Mouse (Mus musculus): ENCODE results near the gene Col15a1. TPM values are rescaled to one million over a fixed set of nuclear protein-coding genes. Genes with fewer than 3 reads are reported as not detected.
A peak's percentile ranks its signal among the peaks of the same experiment; 100 is the strongest.

Gene Col15a1
- polyA plus RNA-seq, 1 experiment from 2014 or later: 22.1 TPM

DNA sequence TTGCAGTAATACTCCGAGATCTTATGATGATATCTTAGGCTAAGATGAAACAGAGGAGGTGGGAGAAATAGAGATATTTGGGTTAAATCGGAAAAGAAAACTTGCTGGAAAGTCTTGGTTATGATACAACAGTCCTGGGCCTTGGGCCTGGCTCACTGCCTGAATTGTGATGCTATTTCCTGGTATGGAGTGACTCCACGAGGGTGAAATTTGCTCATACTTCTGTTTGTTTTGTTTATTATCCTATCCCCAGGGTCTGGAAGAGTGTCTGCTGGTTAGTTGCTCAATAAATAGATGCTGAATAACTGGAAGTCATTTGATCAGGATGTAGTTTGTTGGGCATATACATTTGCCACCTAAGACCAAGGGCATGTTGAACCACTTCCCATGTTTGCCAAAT, 119.8 kb downstream of the Col15a1 start:
- no peak overlapping the region for H3K9ac ChIP-seq
- no peak for ATAC-seq (ENCODE audit: insufficient number of reproducible peaks, low FRiP score, low TSS enrichment, low read depth)
- H3K27me3 ChIP-seq: no peaks in the 10 kb centered on the region
- no peaks in the 10 kb centered on the region for H3K9me3 ChIP-seq (replicated peaks)
- no peak overlapping the region for H3K4me3 ChIP-seq (replicated peaks)
- no peaks in the 10 kb centered on the region for H3K4me1 ChIP-seq
- 68% methylated on average over 3 of the region's 3 CpGs for WGBS
- no peak overlapping the region for H3K4me2 ChIP-seq (replicated peaks)
- H3K36me3 ChIP-seq: no peaks in the 10 kb centered on the region
- no peak overlapping the region for H3K27ac ChIP-seq (replicated peaks)

DNA sequence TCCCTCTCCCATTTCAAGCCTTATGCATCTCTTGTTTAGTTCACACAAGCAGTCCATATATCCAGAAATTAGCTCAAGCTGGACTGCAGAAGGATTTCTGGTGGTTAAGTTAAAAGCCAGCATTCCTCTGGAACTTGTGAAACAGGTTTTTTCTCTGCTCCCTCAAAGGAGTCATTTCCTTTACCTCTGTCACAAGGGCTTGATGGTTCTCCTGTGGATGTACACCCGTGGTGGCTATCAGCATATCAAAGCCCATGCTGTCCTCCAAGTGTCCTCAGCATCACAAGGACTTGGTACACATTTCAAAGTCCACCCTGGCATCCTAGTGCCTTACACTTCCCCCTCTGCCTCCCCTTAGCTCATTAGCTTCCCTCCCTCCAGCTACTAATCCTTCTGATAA, 121.3 kb downstream of the Col15a1 start:
- Histone ChIP-seq H3K27ac (replicated peaks) (no peak overlapping the region), H3K9ac (no peak overlapping the region), H3K4me2 (replicated peaks) (no peak overlapping the region), H3K36me3 (no peaks in the 10 kb centered on the region), H3K27me3 (no peaks in the 10 kb centered on the region), H3K4me3 (replicated peaks) (no peak overlapping the region), H3K4me1 (no peaks in the 10 kb centered on the region), H3K9me3 (replicated peaks) (no peaks in the 10 kb centered on the region)
- ATAC-seq (ENCODE audit: insufficient number of reproducible peaks, low FRiP score, low TSS enrichment, low read depth): no peak
- 3% methylated on average over 1 of the region's 1 CpGs for WGBS

DNA sequence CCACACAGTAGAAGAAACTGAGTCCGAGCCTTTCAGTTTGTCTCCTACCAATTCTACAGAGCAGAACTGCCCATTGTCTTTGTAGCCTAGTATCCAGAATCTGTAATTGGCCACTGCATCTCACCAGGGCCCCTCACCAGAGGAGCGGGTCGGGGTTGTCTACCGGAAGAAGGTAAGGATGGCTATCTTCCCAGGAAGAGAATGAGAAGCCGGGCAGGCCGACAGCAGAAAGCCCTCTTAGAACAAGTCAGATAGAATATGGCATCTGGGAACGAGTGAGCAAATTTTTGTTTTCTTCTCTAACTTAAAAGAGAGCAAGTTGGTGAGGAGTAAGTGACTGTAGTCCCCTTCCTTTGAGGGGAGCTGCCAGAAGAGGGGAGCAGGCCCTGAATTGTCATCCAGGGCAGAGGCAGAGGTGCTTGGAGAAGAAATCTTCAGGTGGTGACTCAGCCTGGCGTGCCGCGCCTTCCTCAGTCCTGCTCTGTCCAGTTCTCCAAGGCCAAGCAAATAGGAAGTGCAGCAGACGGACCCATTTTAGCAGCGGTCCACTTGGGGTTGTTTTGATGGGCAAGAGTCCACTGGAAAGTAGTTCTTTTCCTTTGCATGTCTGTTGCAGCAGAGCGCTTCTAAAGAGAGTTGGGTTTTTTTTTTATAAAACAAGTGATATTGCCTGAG, 122.6 kb downstream of the Col15a1 start:
- no peaks in the 10 kb centered on the region for H3K27me3 ChIP-seq
- no peak overlapping the region for H3K4me3 ChIP-seq (replicated peaks)
- WGBS: 86% methylated on average over 13 of the region's 13 CpGs
- no peak for ATAC-seq (ENCODE audit: insufficient number of reproducible peaks, low FRiP score, low TSS enrichment, low read depth)
- no peaks in the 10 kb centered on the region for H3K36me3 ChIP-seq
- H3K27ac ChIP-seq (replicated peaks): no peak overlapping the region
- H3K4me1 ChIP-seq: no peaks in the 10 kb centered on the region
- H3K4me2 ChIP-seq (replicated peaks): no peak overlapping the region
- no peak overlapping the region for H3K9ac ChIP-seq
- H3K9me3 ChIP-seq (replicated peaks): no peaks in the 10 kb centered on the region

DNA sequence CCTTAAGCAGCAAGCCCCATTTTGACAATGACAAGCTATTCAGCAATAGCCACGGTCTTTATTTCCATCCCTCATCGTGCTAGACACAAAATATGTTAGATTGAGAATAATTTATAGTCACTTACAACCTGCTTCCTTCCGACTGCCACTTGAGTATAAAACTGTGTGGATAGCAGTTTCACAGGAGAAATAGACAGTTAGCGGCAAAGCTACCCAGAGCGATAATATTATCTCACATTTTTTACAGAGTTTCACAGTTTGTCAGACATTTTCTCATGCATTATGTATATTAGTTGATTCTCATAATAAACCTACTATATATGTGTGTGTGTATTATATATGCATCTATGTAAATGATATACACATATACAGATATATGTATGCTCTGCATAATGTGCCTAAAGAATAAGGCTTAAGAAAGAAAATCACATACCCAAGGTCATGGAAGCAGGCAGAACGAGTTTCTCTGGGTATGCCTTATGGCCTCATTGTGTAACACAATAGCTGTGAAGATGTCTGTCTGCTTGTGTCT, 124.9 kb downstream of the Col15a1 start:
- no peak overlapping the region for H3K4me2 ChIP-seq (replicated peaks)
- WGBS: 82% methylated on average over 6 of the region's 6 CpGs
- no peaks in the 10 kb centered on the region for H3K9me3 ChIP-seq (replicated peaks)
- ATAC-seq (ENCODE audit: insufficient number of reproducible peaks, low FRiP score, low TSS enrichment, low read depth): no peak
- no peak overlapping the region for H3K9ac ChIP-seq
- no peak overlapping the region for H3K27ac ChIP-seq (replicated peaks)
- H3K4me1 ChIP-seq: no peaks in the 10 kb centered on the region
- no peaks in the 10 kb centered on the region for H3K36me3 ChIP-seq
- no peaks in the 10 kb centered on the region for H3K27me3 ChIP-seq
- no peak overlapping the region for H3K4me3 ChIP-seq (replicated peaks)

DNA sequence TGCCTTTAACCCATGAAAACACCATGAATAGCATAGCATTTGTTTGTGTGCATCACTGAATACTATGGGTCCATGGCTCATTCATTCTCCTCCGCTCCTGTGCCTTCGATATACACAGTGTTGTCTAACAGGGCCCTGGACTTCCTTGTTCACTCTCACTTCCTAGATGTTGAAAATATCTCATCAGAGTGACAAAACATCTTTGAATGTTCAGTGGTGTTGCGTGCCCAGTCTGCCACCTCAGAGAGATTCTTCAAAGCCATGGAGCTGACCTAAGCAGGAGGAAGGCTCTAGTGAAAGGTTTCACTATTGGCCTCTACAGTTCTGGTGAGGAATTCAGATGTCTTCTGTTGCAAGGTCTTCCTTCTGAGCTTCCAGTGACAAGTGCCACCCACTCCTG, 125.6 kb downstream of the Col15a1 start:
- WGBS: 89% methylated on average over 3 of the region's 3 CpGs
- no peak for ATAC-seq (ENCODE audit: insufficient number of reproducible peaks, low FRiP score, low TSS enrichment, low read depth)
- H3K27me3 ChIP-seq: no peaks in the 10 kb centered on the region
- H3K9me3 ChIP-seq (replicated peaks): no peaks in the 10 kb centered on the region
- no peak overlapping the region for H3K4me3 ChIP-seq (replicated peaks)
- no peaks in the 10 kb centered on the region for H3K36me3 ChIP-seq
- no peak overlapping the region for H3K4me2 ChIP-seq (replicated peaks)
- no peak overlapping the region for H3K27ac ChIP-seq (replicated peaks)
- no peak overlapping the region for H3K9ac ChIP-seq
- H3K4me1 ChIP-seq: no peaks in the 10 kb centered on the region

DNA sequence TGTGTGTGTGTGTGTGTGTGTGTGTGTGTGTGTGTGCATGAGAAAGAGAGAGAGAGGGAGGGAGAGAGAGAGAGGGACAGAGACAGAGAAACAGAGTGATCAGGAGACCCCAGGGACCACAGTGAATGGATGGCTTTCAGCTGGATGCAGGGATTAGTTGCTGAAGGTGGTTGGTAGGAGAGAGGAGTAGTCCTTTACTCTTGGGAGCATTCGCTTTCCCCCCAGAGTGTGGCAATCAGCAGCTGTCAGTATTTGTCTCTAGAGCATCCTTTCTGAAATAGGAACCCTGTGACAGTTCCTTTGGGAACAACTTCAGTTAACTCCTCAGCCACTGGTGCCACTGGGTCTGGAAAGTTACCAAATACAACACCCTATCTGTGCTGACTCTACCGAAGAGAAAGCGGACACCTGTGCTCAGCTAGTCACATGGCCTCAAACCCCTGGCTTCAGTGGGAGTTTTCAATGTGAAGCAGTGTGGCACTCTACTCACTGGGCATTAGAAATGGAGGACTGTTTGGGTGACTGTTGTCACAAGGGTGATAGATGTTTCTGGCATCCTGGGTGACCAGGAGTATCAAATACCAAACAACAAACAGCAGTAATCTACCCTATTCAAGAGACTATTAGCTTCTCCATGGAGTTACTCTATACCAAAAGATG, 129.1 kb downstream of the Col15a1 start:
- Histone ChIP-seq H3K9ac (no peak overlapping the region), H3K9me3 (replicated peaks) (no peaks in the 10 kb centered on the region), H3K27me3 (no peaks in the 10 kb centered on the region), H3K36me3 (no peaks in the 10 kb centered on the region), H3K4me2 (replicated peaks) (no peak overlapping the region), H3K4me1 (peaks cover 8% of the 10 kb centered on the region; the same call in 1 of the 2 replicates), H3K27ac (replicated peaks) (no peak overlapping the region), H3K4me3 (replicated peaks) (no peak overlapping the region)
- WGBS: 59% methylated on average over 3 of the region's 3 CpGs
- peak; percentile 58; the same call in 1 of the 2 replicates for ATAC-seq (ENCODE audit: insufficient number of reproducible peaks, low FRiP score, low TSS enrichment, low read depth)

DNA sequence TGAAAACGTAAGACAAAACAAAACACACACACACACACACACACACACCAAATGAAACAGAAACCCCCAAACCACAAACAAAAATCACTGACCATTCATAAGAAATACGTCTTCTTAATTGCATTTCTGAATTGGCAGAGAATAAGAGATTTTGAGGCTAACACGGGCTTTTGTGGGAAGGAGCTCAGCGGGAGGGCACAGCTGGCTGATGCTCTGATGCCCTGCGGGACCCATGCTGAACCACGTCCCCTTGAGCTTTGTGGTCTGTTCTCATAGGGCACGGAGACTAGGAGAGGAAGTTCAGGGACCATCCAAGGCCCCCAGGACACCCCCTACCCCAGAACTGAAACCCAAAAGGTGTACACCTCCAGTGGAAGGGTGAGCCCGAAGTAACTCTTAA, 134.7 kb downstream of the Col15a1 start:
- H3K9ac ChIP-seq: no peak overlapping the region
- no peak overlapping the region for H3K4me3 ChIP-seq (replicated peaks)
- H3K4me1 ChIP-seq: peaks cover 20% of the 10 kb centered on the region; the same call in 1 of the 2 replicates
- H3K9me3 ChIP-seq (replicated peaks): no peaks in the 10 kb centered on the region
- no peak overlapping the region for H3K27ac ChIP-seq (replicated peaks)
- WGBS: 24% methylated on average over 8 of the region's 8 CpGs
- ATAC-seq (ENCODE audit: insufficient number of reproducible peaks, low FRiP score, low TSS enrichment, low read depth): no peak
- peak overlapping the region; percentile 22; the same call in 1 of the 2 replicates for H3K4me2 ChIP-seq (replicated peaks)
- H3K36me3 ChIP-seq: no peaks in the 10 kb centered on the region
- H3K27me3 ChIP-seq: no peaks in the 10 kb centered on the region

DNA sequence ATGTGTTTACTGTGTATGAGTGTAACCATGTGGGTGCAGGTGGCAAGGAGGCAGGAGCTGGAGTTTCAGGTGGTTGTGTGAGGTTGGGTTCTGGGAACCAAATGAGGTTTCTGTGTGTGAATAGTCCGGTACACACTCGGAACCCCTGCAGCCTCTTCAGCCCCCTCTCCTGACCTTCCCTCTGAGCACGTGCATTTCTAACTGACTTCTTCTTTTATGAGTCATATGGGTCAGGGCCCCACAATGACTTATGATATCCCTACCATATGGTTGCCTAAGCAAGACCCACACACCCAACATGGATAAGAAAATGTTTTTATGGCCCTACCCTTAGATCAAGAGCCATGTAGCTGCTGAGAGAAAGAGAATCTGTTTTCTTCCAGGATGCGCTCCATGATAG, 139.1 kb downstream of the Col15a1 start:
- H3K4me3 ChIP-seq (replicated peaks): no peak overlapping the region
- H3K9me3 ChIP-seq (replicated peaks): no peaks in the 10 kb centered on the region
- ATAC-seq (ENCODE audit: insufficient number of reproducible peaks, low FRiP score, low TSS enrichment, low read depth): no peak
- H3K4me1 ChIP-seq: peaks cover 32% of the 10 kb centered on the region
- no peaks in the 10 kb centered on the region for H3K36me3 ChIP-seq
- no peak overlapping the region for H3K9ac ChIP-seq
- H3K27me3 ChIP-seq: no peaks in the 10 kb centered on the region
- 86% methylated on average over 4 of the region's 4 CpGs for WGBS
- H3K4me2 ChIP-seq (replicated peaks): no peak overlapping the region
- no peak overlapping the region for H3K27ac ChIP-seq (replicated peaks)

DNA sequence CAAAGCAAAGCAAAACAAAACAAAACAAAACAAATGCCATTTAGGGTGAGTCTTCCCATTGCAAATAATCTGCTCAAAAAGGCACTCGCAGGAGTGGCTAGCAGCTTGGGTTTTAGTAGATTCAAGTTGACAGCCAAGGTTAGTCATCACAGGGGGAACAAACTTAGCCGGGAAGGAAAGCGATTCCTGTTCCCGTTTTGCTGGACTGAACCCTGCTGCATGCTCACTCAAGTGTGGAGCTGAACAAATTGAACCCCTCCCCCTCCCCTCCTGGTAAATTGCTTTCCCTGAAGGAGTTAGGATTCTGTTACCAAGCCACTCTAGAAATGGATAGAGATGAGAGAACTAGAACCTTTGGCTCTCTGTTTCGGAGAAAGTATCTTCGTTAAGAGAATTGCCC, 141.8 kb downstream of the Col15a1 start:
- H3K9me3 ChIP-seq (replicated peaks): no peaks in the 10 kb centered on the region
- H3K4me1 ChIP-seq: peaks cover 31% of the 10 kb centered on the region
- H3K27ac ChIP-seq (replicated peaks): no peak overlapping the region
- no peak overlapping the region for H3K4me2 ChIP-seq (replicated peaks)
- H3K36me3 ChIP-seq: no peaks in the 10 kb centered on the region
- 19% methylated on average over 6 of the region's 6 CpGs for WGBS
- no peak for ATAC-seq (ENCODE audit: insufficient number of reproducible peaks, low FRiP score, low TSS enrichment, low read depth)
- H3K27me3 ChIP-seq: no peaks in the 10 kb centered on the region
- no peak overlapping the region for H3K9ac ChIP-seq
- H3K4me3 ChIP-seq (replicated peaks): no peak overlapping the region

DNA sequence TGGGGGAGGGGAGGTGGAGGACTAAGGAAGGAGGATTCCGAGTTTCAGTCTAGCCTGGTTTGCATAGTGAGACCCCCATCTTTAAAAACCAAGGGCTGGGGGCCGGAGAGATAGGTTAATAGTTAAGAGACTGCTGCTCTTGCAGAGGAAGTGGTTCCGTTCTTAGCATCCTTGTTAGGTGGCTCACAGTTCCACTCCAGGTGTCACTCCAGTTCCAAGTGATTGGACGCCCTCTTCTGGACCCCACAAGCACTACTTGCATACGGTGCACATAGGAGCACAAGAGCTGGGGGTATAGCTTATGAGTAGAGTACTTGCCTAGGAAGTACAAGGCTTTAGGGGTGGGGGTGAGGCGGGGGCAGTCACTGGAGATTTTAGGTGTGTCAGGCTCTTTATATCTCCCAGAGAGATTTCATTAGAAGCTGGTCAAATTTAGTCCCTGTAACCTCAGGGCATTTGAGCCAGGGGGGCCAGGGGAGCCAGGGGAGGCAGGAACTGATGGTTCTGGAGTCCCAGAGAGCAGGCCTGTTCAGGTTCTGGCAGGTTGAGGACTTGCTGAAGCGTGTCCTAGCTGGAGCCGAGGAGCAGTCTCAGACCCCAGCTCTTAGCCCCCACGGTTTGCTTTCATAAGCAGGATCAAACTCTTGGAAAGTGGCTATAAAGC, 143.6 kb downstream of the Col15a1 start:
- H3K9ac ChIP-seq: no peak overlapping the region
- WGBS: 18% methylated on average over 9 of the region's 9 CpGs
- H3K27ac ChIP-seq (replicated peaks): peak overlapping the region; percentile 98
- no peaks in the 10 kb centered on the region for H3K9me3 ChIP-seq (replicated peaks)
- H3K4me3 ChIP-seq (replicated peaks): peak overlapping the region; percentile 78
- no peaks in the 10 kb centered on the region for H3K36me3 ChIP-seq
- peaks cover 29% of the 10 kb centered on the region for H3K4me1 ChIP-seq
- ATAC-seq (ENCODE audit: insufficient number of reproducible peaks, low FRiP score, low TSS enrichment, low read depth): no peak
- H3K4me2 ChIP-seq (replicated peaks): peak overlapping the region; percentile 96
- H3K27me3 ChIP-seq: no peaks in the 10 kb centered on the region

DNA sequence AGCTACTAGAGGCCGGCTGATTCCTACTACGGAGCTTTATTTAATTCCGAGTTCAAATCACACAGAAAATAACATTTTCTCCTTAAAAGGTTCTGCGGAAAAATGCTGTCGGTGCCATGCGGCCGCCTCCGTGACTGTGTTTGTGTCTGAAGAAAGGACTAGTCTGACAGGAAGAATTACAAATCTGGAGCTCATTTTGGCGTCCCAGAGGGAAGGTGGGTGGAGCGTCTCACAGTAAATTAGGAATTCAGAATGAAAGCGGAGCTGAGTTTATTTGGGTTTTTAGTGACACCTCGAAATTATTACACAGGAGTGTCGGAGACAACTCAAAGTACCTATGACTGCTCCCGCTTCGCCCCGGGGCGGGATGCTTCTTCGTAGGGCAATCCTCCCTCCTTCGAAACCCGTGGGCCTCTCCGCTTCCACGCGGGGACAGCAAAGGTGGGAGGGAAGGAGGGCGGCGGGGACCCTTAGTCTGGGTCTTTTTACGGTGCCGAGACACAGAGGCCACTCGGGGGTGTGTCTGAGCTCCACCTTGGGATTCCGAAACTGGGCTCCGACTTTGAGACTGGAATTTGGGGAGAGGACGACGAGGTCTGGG, 144.2 kb downstream of the Col15a1 start:
- Histone ChIP-seq H3K4me3 (replicated peaks) (peak overlapping the region; percentile 78), H3K27me3 (no peaks in the 10 kb centered on the region), H3K4me1 (peaks cover 29% of the 10 kb centered on the region), H3K9ac (peak overlapping the region; percentile 24), H3K9me3 (replicated peaks) (no peaks in the 10 kb centered on the region), H3K36me3 (no peaks in the 10 kb centered on the region), H3K4me2 (replicated peaks) (peak overlapping the region; percentile 96), H3K27ac (replicated peaks) (peak overlapping the region; percentile 98)
- under 1% methylated on average over 32 of the region's 32 CpGs for WGBS
- no peak; the same call in 1 of the 2 replicates for ATAC-seq (ENCODE audit: insufficient number of reproducible peaks, low FRiP score, low TSS enrichment, low read depth)

All from embryonic facial prominence, embryonic 15.5 days (tissue).